Mouse (Mus musculus) kidney, adult 9 months (tissue): ENCODE data around the gene Trpc2.
A peak's percentile ranks its signal among the peaks of the same experiment; 100 is the strongest.

Experiments used
- DNase-seq: peaks from one replicate; pipeline ENCODE4 v3.0.0; 2022

Trpc2 gene

GRCm38 (mm10) chr7:102102696-102103095 is 19.8 kb downstream of the Trpc2 start:
- peak; percentile 21 for DNase-seq

DNA sequence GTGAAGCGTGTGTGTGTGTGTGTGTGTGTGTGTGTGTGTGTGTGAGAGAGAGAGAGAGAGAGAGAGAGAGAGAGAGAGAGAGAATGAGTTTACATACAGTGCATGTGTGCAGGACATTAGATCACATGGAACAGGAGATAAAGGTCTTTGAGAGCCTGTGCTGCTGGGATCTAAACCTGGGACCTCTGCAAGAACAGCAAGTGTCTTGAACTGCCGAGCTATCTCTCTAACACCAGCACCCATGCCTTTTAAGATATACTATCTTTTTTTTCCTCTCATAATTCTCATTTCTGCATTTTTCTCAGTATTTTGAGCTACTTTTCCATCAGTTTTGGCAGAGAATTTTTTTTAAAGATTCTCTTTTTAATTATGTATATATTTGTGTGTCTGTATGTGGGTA is 20.6 kb downstream of the Trpc2 start:
- no peak for DNase-seq

GRCm38 (mm10) chr7:102104126-102104525 is 21.2 kb downstream of the Trpc2 start:
- peak; percentile 11 for DNase-seq

DNA sequence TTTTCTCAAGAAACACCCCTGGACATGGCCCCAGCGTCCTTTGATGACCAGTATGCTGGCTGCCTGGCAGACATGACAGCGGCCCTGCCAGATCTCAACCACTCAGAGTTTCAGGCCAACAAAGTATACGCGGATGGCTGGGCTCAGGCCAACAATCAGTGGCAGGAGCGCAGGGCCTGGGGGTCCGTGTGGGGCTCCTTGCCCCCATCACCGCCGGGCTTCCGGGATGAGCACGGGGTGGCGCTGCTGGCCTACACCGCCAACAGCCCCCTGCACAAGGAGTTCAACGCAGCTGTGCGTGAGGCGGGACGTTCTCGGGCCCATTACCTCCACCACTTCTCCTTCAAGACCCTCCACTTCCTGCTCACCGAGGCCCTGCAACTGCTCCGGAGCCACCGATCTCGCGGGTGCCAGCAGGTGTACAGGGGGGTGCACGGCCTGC is 23.8 kb downstream of the Trpc2 start:
- no peak for DNase-seq

DNA sequence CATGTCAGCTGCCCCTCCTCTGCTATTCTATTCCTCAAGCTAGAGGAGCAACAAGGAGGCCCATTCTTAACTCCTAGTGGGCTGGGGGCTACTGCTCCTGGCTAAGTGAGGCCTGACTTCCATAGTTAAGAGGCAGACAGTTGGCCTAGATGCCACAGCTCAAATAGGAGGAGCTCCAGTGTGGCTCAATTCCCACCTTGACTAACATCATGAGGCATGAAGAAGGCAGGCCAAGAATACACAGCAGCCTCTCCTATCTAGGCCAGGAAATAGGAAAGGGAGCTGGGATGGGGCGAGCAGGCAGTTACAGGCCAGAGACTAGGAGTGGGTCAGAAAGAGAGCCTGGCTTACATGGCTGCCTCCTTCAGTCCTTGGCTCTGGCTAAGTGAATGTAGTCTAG is 25.3 kb downstream of the Trpc2 start:
- no peak for DNase-seq

DNA sequence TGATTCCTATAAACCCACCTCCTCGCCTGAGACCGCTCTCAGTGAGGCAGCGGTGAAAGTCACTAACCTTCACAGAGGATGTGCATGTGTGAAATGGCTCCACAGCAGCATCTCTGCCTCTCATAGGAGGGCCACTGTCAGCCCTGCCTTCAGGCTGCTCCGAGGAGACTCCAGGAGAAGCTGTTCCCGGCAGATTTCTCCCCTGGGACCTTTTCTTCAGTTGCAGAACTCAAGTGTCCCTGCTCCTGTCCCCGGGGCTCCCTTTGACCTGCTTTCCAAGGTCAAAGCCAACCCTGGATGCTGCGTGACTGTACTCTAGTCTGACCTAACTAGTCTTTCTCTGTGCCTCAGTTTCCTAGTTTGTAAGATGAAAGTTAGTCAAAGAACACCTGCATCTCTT is 26.3 kb downstream of the Trpc2 start, which contains the start of gene Art5:
Gene Art5, minus strand, starts transcription at position 319 of the 400 bp plus-strand sequence.
- DNase-seq: no peak

GRCm38 (mm10) chr7:102109746-102110145 is 26.8 kb downstream of the Trpc2 start:
- no peak for DNase-seq

DNA sequence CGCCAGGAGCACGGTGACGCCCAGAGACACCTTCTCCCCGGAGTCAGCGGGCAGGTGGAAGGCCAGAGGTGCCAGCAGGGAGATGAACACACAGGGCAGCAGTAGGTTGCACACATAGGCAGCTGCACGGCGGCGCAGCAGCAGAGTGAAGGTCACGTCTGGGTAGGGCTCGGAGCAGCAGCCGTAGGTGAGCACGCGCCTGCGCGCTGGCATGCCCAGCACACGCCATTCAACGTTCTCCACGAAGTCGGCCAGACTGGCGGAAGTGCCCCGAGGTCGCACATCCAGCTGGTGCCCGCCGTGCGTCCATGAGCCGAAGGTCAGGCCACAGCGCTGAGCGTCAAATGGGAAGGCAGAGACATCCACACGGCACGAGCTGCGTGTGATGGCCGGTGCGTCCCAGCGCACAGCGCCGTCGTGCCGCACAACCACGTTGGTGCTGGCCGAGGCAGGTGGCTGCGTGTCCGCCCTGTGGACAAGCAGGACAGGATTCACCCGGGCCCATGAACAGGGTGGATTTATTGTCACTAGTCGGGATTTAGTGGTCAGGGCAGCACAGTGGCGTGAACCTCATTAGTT is 30.3 kb downstream of the Trpc2 start:
- DNase-seq: no peak

GRCm38 (mm10) chr7:102116579-102117331 is 33.8 kb downstream of the Trpc2 start, which contains the start of gene Chrna10:
Gene Chrna10, minus strand, starts transcription at chr7:102116828.
- no peak for DNase-seq

- DNase-seq: no peak
Observed at GRCm38 (mm10) chr7:102117382-102117781, 34.5 kb downstream of the Trpc2 start.

- DNase-seq: no peak
Observed at GRCm38 (mm10) chr7:102120326-102120725, 37.4 kb downstream of the Trpc2 start.

DNA sequence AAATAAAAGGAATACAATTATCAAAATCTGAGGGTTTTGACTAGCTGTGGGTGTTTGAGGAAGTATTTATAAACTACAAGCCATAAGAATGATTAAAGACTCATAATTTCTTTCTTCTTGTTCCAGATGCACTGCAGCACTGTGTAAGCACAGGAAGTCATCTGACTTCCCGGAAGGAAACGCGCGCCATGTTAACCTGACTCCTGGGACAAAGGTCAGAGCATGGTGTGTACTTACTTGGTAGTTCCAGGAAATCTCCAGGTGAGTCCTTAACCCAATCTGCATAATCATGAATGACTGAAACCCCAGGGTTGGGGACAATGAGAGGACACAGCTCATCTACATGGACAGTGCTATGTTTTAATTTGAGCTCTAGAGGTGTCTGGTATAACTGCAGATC is 49.5 kb downstream of the Trpc2 start:
- DNase-seq: peak; percentile 27

DNA sequence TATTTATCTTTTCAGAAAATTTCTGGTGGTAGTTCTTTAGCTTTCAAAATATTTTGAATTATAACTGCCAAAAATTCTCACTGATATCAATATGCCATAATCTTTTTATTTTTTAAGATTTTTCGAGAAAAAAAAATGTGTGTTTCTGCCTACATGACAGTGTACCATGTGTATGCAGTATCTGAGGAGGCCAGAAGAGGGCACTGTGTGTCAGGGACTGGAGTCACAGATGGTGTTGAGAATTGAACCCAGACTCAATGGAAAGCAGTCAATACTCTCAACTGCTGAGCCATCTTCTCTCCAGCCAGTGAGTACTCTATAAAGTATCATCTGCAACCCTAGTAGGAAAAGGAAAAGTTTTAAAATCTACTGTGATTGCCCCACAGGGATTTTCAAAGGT is 54.5 kb downstream of the Trpc2 start:
- DNase-seq: peak; percentile 26

- DNase-seq: no peak
Observed at GRCm38 (mm10) chr7:102137898-102138297, 55.0 kb downstream of the Trpc2 start.
